Mouse (Mus musculus): ENCODE results near the gene Dpf2. TPM values are rescaled to one million over a fixed set of nuclear protein-coding genes. Genes with fewer than 3 reads are reported as not detected.

Gene Dpf2
- polyA plus RNA-seq, 1 experiment from 2014 or later, result 177 TPM

- peak overlapping the region; percentile 85 for H3K27ac ChIP-seq
- H3K36me3 ChIP-seq, result peaks cover 4% of the 10 kb centered on the region; the same call in 1 of the 2 replicates
- WGBS, result under 1% methylated on average over 56 of the region's 59 CpGs
- H3K9ac ChIP-seq, result peak overlapping the region; percentile 90
- peaks cover 29% of the 10 kb centered on the region for H3K4me1 ChIP-seq
- H3K4me3 ChIP-seq, result peak overlapping the region; percentile 92
- ATAC-seq (ENCODE audit: low FRiP score), result peak; percentile 93
- peak overlapping the region; percentile 62 for H3K4me2 ChIP-seq (replicated peaks)
- H3K27me3 ChIP-seq, result no peaks in the 10 kb centered on the region
- H3K9me3 ChIP-seq (replicated peaks), result no peaks in the 10 kb centered on the region
These were observed 455 bp downstream of the Dpf2 start for GRCm38 (mm10) chr19:5912103-5913006.

- Histone ChIP-seq H3K4me3 (peak overlapping the region; percentile 92), H3K36me3 (peaks cover 8% of the 10 kb centered on the region), H3K27me3 (no peaks in the 10 kb centered on the region), H3K27ac (peak overlapping the region; percentile 85), H3K9me3 (replicated peaks) (no peaks in the 10 kb centered on the region), H3K9ac (peak overlapping the region; percentile 90), H3K4me1 (peaks cover 29% of the 10 kb centered on the region), H3K4me2 (replicated peaks) (peak overlapping the region; percentile 62)
- no peak for ATAC-seq (ENCODE audit: low FRiP score)
- 10% methylated on average over 14 of the region's 14 CpGs for WGBS
These were observed 1.2 kb downstream of the Dpf2 start for GRCm38 (mm10) chr19:5911430-5912102.

GRCm38 (mm10) chr19:5910221-5910620 is 2.6 kb downstream of the Dpf2 start:
- Histone ChIP-seq H3K9me3 (replicated peaks) (no peaks in the 10 kb centered on the region), H3K4me1 (peaks cover 29% of the 10 kb centered on the region), H3K27me3 (no peaks in the 10 kb centered on the region), H3K36me3 (peaks cover 21% of the 10 kb centered on the region), H3K4me2 (replicated peaks) (peak overlapping the region; percentile 62), H3K27ac (peak overlapping the region; percentile 69), H3K9ac (peak overlapping the region; percentile 47), H3K4me3 (peak overlapping the region; percentile 20)
- 64% methylated on average over 6 of the region's 6 CpGs for WGBS
- no peak for ATAC-seq (ENCODE audit: low FRiP score)

- Histone ChIP-seq H3K9ac (no peak overlapping the region), H3K9me3 (replicated peaks) (no peaks in the 10 kb centered on the region), H3K27ac (no peak overlapping the region), H3K27me3 (no peaks in the 10 kb centered on the region), H3K36me3 (peaks cover 51% of the 10 kb centered on the region), H3K4me1 (peaks cover 22% of the 10 kb centered on the region), H3K4me2 (replicated peaks) (no peak overlapping the region), H3K4me3 (no peak overlapping the region)
- no peak for ATAC-seq (ENCODE audit: low FRiP score)
- WGBS, result 94% methylated on average over 3 of the region's 3 CpGs
These were observed 5.5 kb downstream of the Dpf2 start for GRCm38 (mm10) chr19:5907275-5907674.

GRCm38 (mm10) chr19:5894002-5894678 is 18.7 kb downstream of the Dpf2 start, which contains the start of gene Tigd3:
TSS of gene Tigd3 (minus strand) at chr19:5894149.
- Histone ChIP-seq H3K36me3 (peaks cover 38% of the 10 kb centered on the region), H3K4me1 (peaks cover 21% of the 10 kb centered on the region), H3K27ac (peak within 1 kb of the TSS; percentile 76), H3K4me2 (replicated peaks) (peak within 1 kb of the TSS; percentile 81), H3K4me3 (peak within 1 kb of the TSS; percentile 70), H3K9me3 (replicated peaks) (no peaks in the 10 kb centered on the region), H3K27me3 (no peaks in the 10 kb centered on the region), H3K9ac (peak within 1 kb of the TSS; percentile 90)
- 5% methylated on average over 36 of the region's 36 CpGs for WGBS
- peak; percentile 95 for ATAC-seq (ENCODE audit: low FRiP score)

GRCm38 (mm10) chr19:5893282-5894001 is 19.4 kb downstream of the Dpf2 start:
- Histone ChIP-seq H3K4me1 (peaks cover 21% of the 10 kb centered on the region), H3K4me2 (replicated peaks) (peak overlapping the region; percentile 81), H3K9ac (peak overlapping the region; percentile 90), H3K4me3 (peak overlapping the region; percentile 70), H3K27me3 (no peaks in the 10 kb centered on the region), H3K36me3 (peaks cover 34% of the 10 kb centered on the region), H3K27ac (peak overlapping the region; percentile 76; the same call in 1 of the 2 replicates), H3K9me3 (replicated peaks) (no peaks in the 10 kb centered on the region)
- ATAC-seq (ENCODE audit: low FRiP score), result no peak; the same call in none of the 2 replicates
- 7% methylated on average over 31 of the region's 31 CpGs for WGBS

- ATAC-seq (ENCODE audit: low FRiP score), result no peak
- Histone ChIP-seq H3K9me3 (replicated peaks) (no peaks in the 10 kb centered on the region), H3K27ac (no peak overlapping the region), H3K9ac (peak overlapping the region; percentile 90), H3K4me1 (peaks cover 21% of the 10 kb centered on the region), H3K4me2 (replicated peaks) (peak overlapping the region; percentile 81), H3K36me3 (peaks cover 28% of the 10 kb centered on the region), H3K4me3 (peak overlapping the region; percentile 70), H3K27me3 (no peaks in the 10 kb centered on the region)
- 88% methylated on average over 13 of the region's 13 CpGs for WGBS
These were observed 20.1 kb downstream of the Dpf2 start for GRCm38 (mm10) chr19:5892735-5893134.

- 0 out of 2 replicates have a peak overlapping the region, but pooled peaks have one; percentile 70 for H3K4me3 ChIP-seq
- H3K4me2 ChIP-seq (replicated peaks), result 0 out of 2 replicates have a peak overlapping the region, but pooled peaks have one; percentile 81
- no peak overlapping the region for H3K9ac ChIP-seq
- peaks cover 24% of the 10 kb centered on the region for H3K36me3 ChIP-seq
- no peaks in the 10 kb centered on the region for H3K9me3 ChIP-seq (replicated peaks)
- H3K27ac ChIP-seq, result no peak overlapping the region
- H3K4me1 ChIP-seq, result peaks cover 21% of the 10 kb centered on the region
- no peaks in the 10 kb centered on the region for H3K27me3 ChIP-seq
- WGBS, result 97% methylated on average over 7 of the region's 7 CpGs
- ATAC-seq (ENCODE audit: low FRiP score), result no peak
These were observed 20.5 kb downstream of the Dpf2 start for GRCm38 (mm10) chr19:5892262-5892661.

- no peak overlapping the region for H3K9ac ChIP-seq
- no peaks in the 10 kb centered on the region for H3K27me3 ChIP-seq
- peaks cover 21% of the 10 kb centered on the region for H3K4me1 ChIP-seq
- no peak for ATAC-seq (ENCODE audit: low FRiP score)
- WGBS, result 95% methylated on average over 12 of the region's 12 CpGs
- H3K27ac ChIP-seq, result no peak overlapping the region
- no peak overlapping the region for H3K4me2 ChIP-seq (replicated peaks)
- no peaks in the 10 kb centered on the region for H3K9me3 ChIP-seq (replicated peaks)
- H3K4me3 ChIP-seq, result no peak overlapping the region
- H3K36me3 ChIP-seq, result peaks cover 20% of the 10 kb centered on the region
These were observed 21.1 kb downstream of the Dpf2 start for GRCm38 (mm10) chr19:5891521-5892258.

- Histone ChIP-seq H3K4me1 (peaks cover 21% of the 10 kb centered on the region), H3K9ac (no peak overlapping the region), H3K36me3 (0 out of 2 replicates have a peak, but pooled peaks cover 5% of the 10 kb centered on the region), H3K4me2 (replicated peaks) (no peak overlapping the region), H3K27ac (no peak overlapping the region), H3K4me3 (no peak overlapping the region), H3K9me3 (replicated peaks) (no peaks in the 10 kb centered on the region), H3K27me3 (no peaks in the 10 kb centered on the region)
- no peak for ATAC-seq (ENCODE audit: low FRiP score)
- 68% methylated on average over 4 of the region's 4 CpGs for WGBS
These were observed 23.6 kb downstream of the Dpf2 start for GRCm38 (mm10) chr19:5889211-5889610.
